Mouse (Mus musculus) embryonic fibroblast, embryonic 13.5 days (primary cell): ENCODE measurements at regions not wholly inside any gene's neighbourhood (a gene's known extent, or its start where the extent isn't known, plus 50 kb on each side); places are given as distances from the start of the nearest gene placed in this dataset.
"Not testable (repeated sequence)": the region's sequence is repeated elsewhere in the genome, so short reads cannot be mapped to it uniquely, and the experiment has no call there.

Source experiments
- H3K27ac ChIP-seq: 2 replicates; pipeline ENCODE4 v1.5.1; 2012; ENCODE audit warnings: low read length, control low read depth, inconsistent platforms; ENCODE audit not compliant: insufficient read depth
- H3K4me1 ChIP-seq: 2 replicates; pipeline ENCODE4 v1.6.1; 2011; ENCODE audit warnings: low read length; ENCODE audit not compliant: control insufficient read depth, insufficient read depth
- H3K4me3 ChIP-seq: 2 replicates; pipeline ENCODE4 v1.5.1; 2011; ENCODE audit warnings: mild to moderate bottlenecking, control low read depth, low read length; ENCODE audit not compliant: insufficient read depth
- CTCF ChIP-seq: IDR thresholded peaks from 2 replicates; pipeline ENCODE4 v1.5.1; 2011; ENCODE audit warnings: mild to moderate bottlenecking, control low read depth, low read length, moderate library complexity, borderline replicate concordance; ENCODE audit not compliant: insufficient read depth
- POLR2A ChIP-seq: IDR thresholded peaks from 2 replicates; pipeline ENCODE4 v1.6.1; 2011; ENCODE audit warnings: low read depth, mild to moderate bottlenecking, control low read depth, low read length, moderate library complexity

GRCm38 (mm10) chr3:155944042-155944735 is 617.4 kb upstream of the Negr1 start:
- Histone ChIP-seq H3K4me1 (no peaks in the 10 kb centered on the region), H3K27ac (peak overlapping the region; percentile 61), H3K4me3 (no peak overlapping the region)
- TF ChIP-seq POLR2A (no peak), CTCF (no peak)

- no peak overlapping the region for H3K27ac ChIP-seq
- TF ChIP-seq CTCF: no peak
- TF ChIP-seq POLR2A: no peak
- H3K4me1 ChIP-seq: no peaks in the 10 kb centered on the region
- no peak overlapping the region for H3K4me3 ChIP-seq
These were observed 616.4 kb upstream of the Negr1 start for GRCm38 (mm10) chr3:155945188-155945587.

- H3K4me3 ChIP-seq, H3K27ac ChIP-seq, H3K4me1 ChIP-seq: not testable (repeated sequence)
These were observed 599.1 kb upstream of the Negr1 start for GRCm38 (mm10) chr3:155962496-155962895.

GRCm38 (mm10) chr3:155979636-155980035 is 582.0 kb upstream of the Negr1 start:
- H3K4me3 ChIP-seq: no peak overlapping the region
- H3K27ac ChIP-seq: no peak overlapping the region
- H3K4me1 ChIP-seq: no peaks in the 10 kb centered on the region
- no peak for TF ChIP-seq CTCF
- no peak for TF ChIP-seq POLR2A

GRCm38 (mm10) chr3:155994044-155994443 is 567.5 kb upstream of the Negr1 start:
- no peak overlapping the region for H3K27ac ChIP-seq
- H3K4me3 ChIP-seq: no peak overlapping the region

GRCm38 (mm10) chr3:156017676-156018230 is 543.8 kb upstream of the Negr1 start:
- H3K4me1 ChIP-seq: peaks cover 3% of the 10 kb centered on the region; the same call in 1 of the 2 replicates
- no peak overlapping the region for H3K4me3 ChIP-seq
- peak overlapping the region; percentile 40; the same call in 1 of the 2 replicates for H3K27ac ChIP-seq
- TF ChIP-seq CTCF: no peak
- TF ChIP-seq POLR2A: no peak

More at GRCm38 (mm10) chr3:155994044-155994443, 567.5 kb upstream of the Negr1 start:
- TF ChIP-seq CTCF (no peak), POLR2A (no peak)
- no peaks in the 10 kb centered on the region for H3K4me1 ChIP-seq

- Histone ChIP-seq H3K27ac (no peak overlapping the region), H3K4me1 (no peaks in the 10 kb centered on the region), H3K4me3 (no peak overlapping the region)
- TF ChIP-seq CTCF: no peak
- TF ChIP-seq POLR2A: no peak
These were observed 532.9 kb upstream of the Negr1 start for GRCm38 (mm10) chr3:156028602-156029188.

- Histone ChIP-seq H3K4me1 (no peaks in the 10 kb centered on the region), H3K4me3 (no peak overlapping the region), H3K27ac (no peak overlapping the region)
- TF ChIP-seq CTCF (no peak), POLR2A (no peak)
These were observed 491.3 kb upstream of the Negr1 start for GRCm38 (mm10) chr3:156070257-156070656.

GRCm38 (mm10) chr3:156082268-156082667 is 479.3 kb upstream of the Negr1 start:
- H3K4me1 ChIP-seq: no peaks in the 10 kb centered on the region
- H3K27ac ChIP-seq: no peak overlapping the region
- no peak for TF ChIP-seq POLR2A
- TF ChIP-seq CTCF: no peak
- no peak overlapping the region for H3K4me3 ChIP-seq

GRCm38 (mm10) chr3:156093689-156094088 is 467.9 kb upstream of the Negr1 start:
- no peaks in the 10 kb centered on the region for H3K4me1 ChIP-seq
- no peak overlapping the region for H3K4me3 ChIP-seq
- TF ChIP-seq CTCF (no peak), POLR2A (no peak)
- no peak overlapping the region for H3K27ac ChIP-seq
